Mouse (Mus musculus): ENCODE results near the gene Ankrd9. TPM values are rescaled to one million over a fixed set of nuclear protein-coding genes. Genes with fewer than 3 reads are reported as not detected.

Ankrd9 gene
- polyA plus RNA-seq, 1 experiment = 206 TPM

DNA sequence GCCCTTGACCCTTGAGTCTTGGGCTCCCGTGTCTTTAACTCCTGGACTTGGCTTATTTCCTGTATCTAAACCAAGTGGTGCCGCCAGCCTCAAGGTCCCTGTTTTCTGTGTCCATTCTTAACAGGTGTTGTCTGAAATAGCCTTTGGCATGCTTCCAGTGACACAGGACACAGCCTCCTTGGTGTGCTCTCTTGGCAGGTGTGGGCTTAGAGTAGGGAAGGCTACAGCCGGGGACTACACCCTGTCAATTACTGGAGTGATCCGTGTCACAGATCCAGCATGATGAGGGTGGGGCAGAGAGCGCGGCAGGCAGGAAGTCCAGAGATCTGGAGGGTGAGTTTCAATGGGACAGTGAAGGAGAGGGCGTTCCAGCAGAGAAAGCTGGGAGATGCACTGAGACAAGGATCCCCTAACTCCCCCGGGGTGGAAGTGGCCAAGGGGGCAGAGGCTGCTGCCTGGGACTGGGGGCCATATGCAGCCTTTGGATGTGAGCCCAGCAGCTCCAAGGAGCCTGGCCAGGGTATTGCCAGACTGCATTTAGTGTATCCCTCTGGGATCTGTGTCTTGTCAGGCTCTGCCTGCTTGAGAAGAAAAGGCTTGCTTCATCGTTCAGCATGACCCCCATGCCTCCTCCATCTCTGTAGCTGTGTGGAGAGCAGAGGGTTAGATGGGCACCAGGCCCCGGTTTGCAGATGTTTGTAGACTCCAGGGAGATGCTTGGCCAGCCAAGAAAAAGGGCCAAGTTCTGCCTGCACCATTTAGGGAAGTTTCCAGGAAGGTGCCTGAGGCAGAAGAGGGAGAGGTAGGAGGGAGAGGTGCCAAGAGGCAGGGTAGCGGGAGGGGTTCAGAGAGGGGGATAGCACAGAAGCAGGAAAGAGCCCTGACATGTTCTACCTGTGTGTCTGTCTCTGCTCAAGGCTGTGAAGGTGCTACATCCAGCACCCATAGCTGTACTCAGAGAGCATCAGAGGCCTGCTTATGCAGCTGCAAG is 30.0 kb upstream of the Ankrd9 start:
- Histone ChIP-seq H3K4me3 (ENCODE audit: low read depth, low read length) (no peak overlapping the region), H3K27ac (ENCODE audit: insufficient read depth, low read depth, low read length) (peak overlapping the region; percentile 97)
- WGBS = 29% methylated on average over 11 of the region's 11 CpGs

GRCm38 (mm10) chr12:111007134-111008103 is 28.6 kb upstream of the Ankrd9 start:
- Histone ChIP-seq H3K4me3 (ENCODE audit: low read depth, low read length) (peak overlapping the region; percentile 13; the same call in 1 of the 2 replicates), H3K27me3 (ENCODE audit: control insufficient read depth, insufficient read depth, low read length) (no peaks in the 10 kb centered on the region), H3K36me3 (ENCODE audit: control insufficient read depth, insufficient read depth, low read length) (no peaks in the 10 kb centered on the region), H3K27ac (ENCODE audit: insufficient read depth, low read depth, low read length) (peak overlapping the region; percentile 97), H3K4me1 (ENCODE audit: control insufficient read depth, insufficient read depth, insufficient read length, low read length) (peaks cover 40% of the 10 kb centered on the region)
- 22% methylated on average over 14 of the region's 14 CpGs for WGBS
- TF ChIP-seq CTCF (IDR thresholded peaks at IDR 0.05; ENCODE audit: extremely low read depth, insufficient read length, insufficient replicate concordance, low read depth, low read length) = no peak
- TF ChIP-seq POLR2A (IDR thresholded peaks at IDR 0.05; ENCODE audit: low read depth, low read length) = no peak

More for the DNA sequence above, 30.0 kb upstream of the Ankrd9 start:
- peaks cover 40% of the 10 kb centered on the region for H3K4me1 ChIP-seq (ENCODE audit: control insufficient read depth, insufficient read depth, insufficient read length, low read length)
- no peaks in the 10 kb centered on the region for H3K27me3 ChIP-seq (ENCODE audit: control insufficient read depth, insufficient read depth, low read length)
- TF ChIP-seq POLR2A (IDR thresholded peaks at IDR 0.05; ENCODE audit: low read depth, low read length) = no peak; the same call in 1 of the 2 replicates
- TF ChIP-seq CTCF (IDR thresholded peaks at IDR 0.05; ENCODE audit: extremely low read depth, insufficient read length, insufficient replicate concordance, low read depth, low read length) = no peak
- H3K36me3 ChIP-seq (ENCODE audit: control insufficient read depth, insufficient read depth, low read length) = no peaks in the 10 kb centered on the region

DNA sequence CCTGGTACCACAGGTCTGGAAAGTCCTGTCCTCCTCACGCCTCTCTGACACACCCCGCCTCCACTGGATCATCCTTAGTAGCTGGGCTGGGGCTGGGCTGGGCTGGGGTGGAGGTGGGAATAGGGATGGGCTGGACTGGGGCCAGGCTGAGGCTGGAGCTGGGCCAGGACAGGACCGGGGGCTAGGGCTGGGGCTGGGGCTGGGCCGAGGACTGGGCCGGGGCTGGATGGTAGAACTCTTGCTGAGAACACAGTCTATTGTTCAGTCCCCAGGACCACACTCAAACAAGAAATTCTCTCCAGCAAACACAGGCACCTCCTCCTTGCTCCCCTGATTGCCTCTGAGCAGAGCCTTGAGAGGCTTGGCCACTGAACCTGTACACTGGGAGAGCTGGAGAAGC is 27.5 kb upstream of the Ankrd9 start:
- TF ChIP-seq POLR2A (IDR thresholded peaks at IDR 0.05; ENCODE audit: low read depth, low read length) = no peak
- TF ChIP-seq CTCF (IDR thresholded peaks at IDR 0.05; ENCODE audit: extremely low read depth, insufficient read length, insufficient replicate concordance, low read depth, low read length) = no peak
- WGBS = 10% methylated on average over 5 of the region's 5 CpGs

GRCm38 (mm10) chr12:111005803-111006202 is 27.0 kb upstream of the Ankrd9 start:
- Histone ChIP-seq H3K36me3 (ENCODE audit: control insufficient read depth, insufficient read depth, low read length) (no peaks in the 10 kb centered on the region), H3K27me3 (ENCODE audit: control insufficient read depth, insufficient read depth, low read length) (no peaks in the 10 kb centered on the region), H3K27ac (ENCODE audit: insufficient read depth, low read depth, low read length) (peak overlapping the region; percentile 69), H3K4me3 (ENCODE audit: low read depth, low read length) (no peak overlapping the region), H3K4me1 (ENCODE audit: control insufficient read depth, insufficient read depth, insufficient read length, low read length) (peaks cover 40% of the 10 kb centered on the region)
- WGBS = 30% methylated on average over 6 of the region's 6 CpGs
- TF ChIP-seq POLR2A (IDR thresholded peaks at IDR 0.05; ENCODE audit: low read depth, low read length) (no peak), CTCF (IDR thresholded peaks at IDR 0.05; ENCODE audit: extremely low read depth, insufficient read length, insufficient replicate concordance, low read depth, low read length) (no peak)

More for the DNA sequence above, 27.5 kb upstream of the Ankrd9 start:
- H3K4me3 ChIP-seq (ENCODE audit: low read depth, low read length) = no peak overlapping the region
- peaks cover 40% of the 10 kb centered on the region for H3K4me1 ChIP-seq (ENCODE audit: control insufficient read depth, insufficient read depth, insufficient read length, low read length)
- no peaks in the 10 kb centered on the region for H3K27me3 ChIP-seq (ENCODE audit: control insufficient read depth, insufficient read depth, low read length)
- peak overlapping the region; percentile 87 for H3K27ac ChIP-seq (ENCODE audit: insufficient read depth, low read depth, low read length)
- H3K36me3 ChIP-seq (ENCODE audit: control insufficient read depth, insufficient read depth, low read length) = no peaks in the 10 kb centered on the region

DNA sequence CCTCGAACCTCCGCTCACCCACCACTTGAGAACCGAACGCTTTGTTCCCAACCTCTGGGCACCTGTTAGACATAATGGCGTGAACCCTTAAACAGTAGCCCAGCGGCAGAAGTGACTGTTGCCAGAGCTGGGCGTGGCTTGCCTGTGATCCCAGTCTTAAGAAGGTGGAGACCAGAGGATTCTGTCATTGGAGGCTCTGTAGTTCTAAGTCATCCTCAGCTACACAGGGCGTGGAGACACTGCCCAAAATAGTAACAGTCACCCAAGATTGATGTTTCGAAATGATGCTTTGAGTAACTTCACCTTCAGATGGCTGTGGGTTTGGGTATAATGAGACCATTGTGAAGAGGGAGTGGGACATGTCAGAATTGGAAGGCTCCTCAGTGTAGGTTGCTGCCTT is 25.3 kb upstream of the Ankrd9 start:
- Histone ChIP-seq H3K27me3 (ENCODE audit: control insufficient read depth, insufficient read depth, low read length) (no peaks in the 10 kb centered on the region), H3K36me3 (ENCODE audit: control insufficient read depth, insufficient read depth, low read length) (no peaks in the 10 kb centered on the region), H3K4me1 (ENCODE audit: control insufficient read depth, insufficient read depth, insufficient read length, low read length) (peaks cover 37% of the 10 kb centered on the region), H3K27ac (ENCODE audit: insufficient read depth, low read depth, low read length) (no peak overlapping the region), H3K4me3 (ENCODE audit: low read depth, low read length) (no peak overlapping the region)
- TF ChIP-seq CTCF (IDR thresholded peaks at IDR 0.05; ENCODE audit: extremely low read depth, insufficient read length, insufficient replicate concordance, low read depth, low read length) (no peak), POLR2A (IDR thresholded peaks at IDR 0.05; ENCODE audit: low read depth, low read length) (no peak)
- WGBS = 50% methylated on average over 9 of the region's 9 CpGs

GRCm38 (mm10) chr12:111000956-111001355 is 22.1 kb upstream of the Ankrd9 start:
- H3K36me3 ChIP-seq (ENCODE audit: control insufficient read depth, insufficient read depth, low read length) = no peaks in the 10 kb centered on the region
- 94% methylated on average over 7 of the region's 7 CpGs for WGBS
- TF ChIP-seq CTCF (IDR thresholded peaks at IDR 0.05; ENCODE audit: extremely low read depth, insufficient read length, insufficient replicate concordance, low read depth, low read length) (no peak), POLR2A (IDR thresholded peaks at IDR 0.05; ENCODE audit: low read depth, low read length) (no peak)

More at GRCm38 (mm10) chr12:111000956-111001355, 22.1 kb upstream of the Ankrd9 start:
- no peak overlapping the region for H3K4me3 ChIP-seq (ENCODE audit: low read depth, low read length)
- no peak overlapping the region for H3K27ac ChIP-seq (ENCODE audit: insufficient read depth, low read depth, low read length)
- peaks cover 14% of the 10 kb centered on the region for H3K4me1 ChIP-seq (ENCODE audit: control insufficient read depth, insufficient read depth, insufficient read length, low read length)
- no peaks in the 10 kb centered on the region for H3K27me3 ChIP-seq (ENCODE audit: control insufficient read depth, insufficient read depth, low read length)

Data from small intestine, adult 2 months (tissue).